Mouse (Mus musculus): ENCODE measurements around the gene Zfp367.

Zfp367 gene

DNA sequence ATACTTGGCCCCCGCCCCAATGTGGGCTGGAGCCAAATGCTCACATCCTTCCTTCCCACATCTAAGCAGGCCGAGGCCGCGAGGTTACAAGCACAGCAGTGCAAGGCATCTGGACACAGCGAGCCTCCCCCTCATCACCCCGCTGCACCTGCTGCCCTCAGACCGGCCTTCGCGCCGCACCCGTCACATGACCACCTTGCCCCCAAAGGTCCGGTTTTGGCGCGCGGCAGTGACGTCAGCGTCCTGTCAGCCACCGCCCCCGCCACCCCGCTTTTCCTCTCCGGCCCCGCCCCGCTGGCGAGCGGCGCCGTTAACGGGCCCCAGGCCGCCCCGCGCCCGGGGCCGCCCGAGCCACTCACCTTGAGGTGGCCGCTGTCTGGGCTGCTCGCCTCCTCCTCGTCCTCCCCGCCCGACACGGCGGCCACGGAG lies 747 bp downstream of the Zfp367 start:
- no peak for TF ChIP-seq CTCF (conservative IDR thresholded peaks at IDR 0.05; ENCODE audit: low read length)
- TF ChIP-seq POU5F1 (IDR thresholded peaks at IDR 0.05; ENCODE audit: borderline replicate concordance, low read length) = no peak
- TF ChIP-seq NANOG (IDR thresholded peaks at IDR 0.05; ENCODE audit: borderline replicate concordance, low read length) = no peak
- H3K4me3 ChIP-seq (replicated peaks; ENCODE audit: low read length) = peak overlapping the region; percentile 99
- H3K36me3 ChIP-seq (ENCODE audit: insufficient read depth, low read length) = peaks cover 17% of the 10 kb centered on the region
- H3K9me3 ChIP-seq (ENCODE audit: low read length) = no peaks in the 10 kb centered on the region
- no peaks in the 10 kb centered on the region for H3K27me3 ChIP-seq (ENCODE audit: insufficient read depth, low read length)
- H3K4me1 ChIP-seq (replicated peaks; ENCODE audit: low read depth, low read length) = peaks cover 69% of the 10 kb centered on the region

DNA sequence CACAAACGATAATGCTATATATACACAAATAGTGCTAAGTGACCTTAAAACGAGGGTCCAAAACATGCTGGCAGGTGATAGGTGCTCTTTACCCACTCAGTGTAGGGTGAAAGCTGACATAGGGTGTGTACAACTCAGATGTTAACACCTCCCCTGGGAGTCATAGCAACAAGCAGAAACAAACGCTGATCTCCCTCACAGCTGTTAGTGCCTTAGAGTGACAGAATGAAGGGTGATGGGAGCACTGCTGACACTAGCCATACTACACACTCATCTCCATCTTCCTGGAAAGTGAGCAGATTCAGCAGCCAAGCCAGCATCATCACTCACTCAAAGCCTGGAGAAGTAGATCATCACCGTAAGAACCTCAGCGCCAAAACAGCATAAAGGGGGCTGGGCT lies 2.9 kb downstream of the Zfp367 start:
- H3K27me3 ChIP-seq (ENCODE audit: insufficient read depth, low read length) = no peaks in the 10 kb centered on the region
- peak overlapping the region; percentile 99 for H3K4me3 ChIP-seq (replicated peaks; ENCODE audit: low read length)
- TF ChIP-seq CTCF (conservative IDR thresholded peaks at IDR 0.05; ENCODE audit: low read length) (no peak), POU5F1 (IDR thresholded peaks at IDR 0.05; ENCODE audit: borderline replicate concordance, low read length) (no peak), NANOG (IDR thresholded peaks at IDR 0.05; ENCODE audit: borderline replicate concordance, low read length) (no peak)
- H3K9me3 ChIP-seq (ENCODE audit: low read length) = no peaks in the 10 kb centered on the region
- H3K4me1 ChIP-seq (replicated peaks; ENCODE audit: low read depth, low read length) = peaks cover 66% of the 10 kb centered on the region
- H3K36me3 ChIP-seq (ENCODE audit: insufficient read depth, low read length) = peaks cover 27% of the 10 kb centered on the region

GRCm38 (mm10) chr13:64129616-64130375 lies 23.2 kb downstream of the Zfp367 start:
- Histone ChIP-seq H3K4me1 (replicated peaks; ENCODE audit: low read depth, low read length) (peaks cover 34% of the 10 kb centered on the region), H3K36me3 (ENCODE audit: insufficient read depth, low read length) (peaks cover 37% of the 10 kb centered on the region), H3K9me3 (ENCODE audit: low read length) (no peaks in the 10 kb centered on the region), H3K4me3 (replicated peaks; ENCODE audit: low read length) (peak overlapping the region; percentile 82), H3K27me3 (ENCODE audit: insufficient read depth, low read length) (no peaks in the 10 kb centered on the region)
- TF ChIP-seq POU5F1 (IDR thresholded peaks at IDR 0.05; ENCODE audit: borderline replicate concordance, low read length) (no peak), CTCF (conservative IDR thresholded peaks at IDR 0.05; ENCODE audit: low read length) (no peak), NANOG (IDR thresholded peaks at IDR 0.05; ENCODE audit: borderline replicate concordance, low read length) (no peak)

DNA sequence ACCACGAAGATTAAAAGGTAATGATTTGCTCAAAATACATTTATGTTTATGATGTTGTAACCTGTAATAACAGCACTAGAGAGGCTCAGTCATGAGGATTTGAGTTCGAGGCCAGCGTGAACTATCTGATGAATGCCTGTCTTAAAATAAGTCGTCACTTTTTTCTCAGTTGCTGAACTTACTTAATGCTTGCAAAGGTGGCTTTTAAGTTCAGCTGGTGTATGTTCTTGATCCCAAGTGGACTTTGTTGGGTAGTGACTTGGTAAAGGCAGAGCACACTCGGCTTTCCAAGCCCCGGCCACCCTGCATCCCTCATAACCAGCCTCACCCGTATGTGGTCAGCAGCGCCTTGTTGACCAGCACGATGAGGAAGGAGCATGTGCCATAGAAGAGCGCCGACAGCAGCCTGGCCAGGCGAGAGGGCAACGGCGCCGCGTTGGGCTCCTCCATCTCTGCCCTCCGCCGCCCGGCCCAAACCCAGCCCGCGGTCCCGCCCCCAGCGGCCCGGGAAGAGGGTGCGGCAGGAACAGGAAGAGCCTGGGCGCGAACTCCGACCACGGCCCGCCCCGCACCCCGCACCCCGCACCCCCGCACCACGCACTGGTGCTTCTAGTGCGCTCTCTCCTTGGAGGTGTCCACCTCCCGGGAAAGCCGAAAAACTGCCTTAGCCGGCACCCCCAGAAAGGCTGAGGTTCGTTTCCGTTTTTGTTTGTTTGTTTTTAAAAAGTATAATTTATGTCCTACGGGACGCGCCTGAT lies 24.0 kb downstream of the Zfp367 start, which contains the start of gene Slc35d2:
TSS of gene Slc35d2 (minus strand) at position 511 of the 758 bp plus-strand sequence.
- TF ChIP-seq POU5F1 (IDR thresholded peaks at IDR 0.05; ENCODE audit: borderline replicate concordance, low read length) (no peak), CTCF (conservative IDR thresholded peaks at IDR 0.05; ENCODE audit: low read length) (no peak), NANOG (IDR thresholded peaks at IDR 0.05; ENCODE audit: borderline replicate concordance, low read length) (no peak)
- peak within 1 kb of the TSS; percentile 82 for H3K4me3 ChIP-seq (replicated peaks; ENCODE audit: low read length)
- H3K4me1 ChIP-seq (replicated peaks; ENCODE audit: low read depth, low read length) = peaks cover 34% of the 10 kb centered on the region
- peaks cover 29% of the 10 kb centered on the region for H3K36me3 ChIP-seq (ENCODE audit: insufficient read depth, low read length)
- no peaks in the 10 kb centered on the region for H3K27me3 ChIP-seq (ENCODE audit: insufficient read depth, low read length)
- H3K9me3 ChIP-seq (ENCODE audit: low read length) = no peaks in the 10 kb centered on the region

DNA sequence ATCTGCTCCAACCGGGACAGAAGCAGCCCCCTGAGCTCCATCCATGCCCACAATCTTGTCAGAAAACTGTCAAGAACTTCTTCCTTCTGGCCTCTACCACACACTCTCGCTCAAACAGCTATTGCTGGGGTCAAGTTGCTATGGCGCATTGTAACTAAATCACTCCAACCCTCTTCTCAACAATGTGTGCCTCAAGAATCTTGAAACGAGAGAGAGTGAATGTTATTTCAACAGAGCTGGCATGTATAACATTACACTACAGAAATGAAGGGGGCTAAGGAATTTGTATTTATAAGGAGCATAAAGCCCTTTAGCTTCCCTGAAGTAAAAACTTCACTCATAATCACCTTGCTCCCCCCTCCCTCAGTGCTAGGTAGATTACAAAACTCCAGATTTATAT lies 26.7 kb downstream of the Zfp367 start:
- no peaks in the 10 kb centered on the region for H3K27me3 ChIP-seq (ENCODE audit: insufficient read depth, low read length)
- H3K4me3 ChIP-seq (replicated peaks; ENCODE audit: low read length) = no peak overlapping the region
- H3K9me3 ChIP-seq (ENCODE audit: low read length) = no peaks in the 10 kb centered on the region
- peaks cover 27% of the 10 kb centered on the region for H3K4me1 ChIP-seq (replicated peaks; ENCODE audit: low read depth, low read length)
- H3K36me3 ChIP-seq (ENCODE audit: insufficient read depth, low read length) = peaks cover 8% of the 10 kb centered on the region
- no peak for TF ChIP-seq NANOG (IDR thresholded peaks at IDR 0.05; ENCODE audit: borderline replicate concordance, low read length)
- no peak for TF ChIP-seq POU5F1 (IDR thresholded peaks at IDR 0.05; ENCODE audit: borderline replicate concordance, low read length)
- no peak for TF ChIP-seq CTCF (conservative IDR thresholded peaks at IDR 0.05; ENCODE audit: low read length)

GRCm38 (mm10) chr13:64124886-64125285 lies 28.1 kb downstream of the Zfp367 start:
- peaks cover 18% of the 10 kb centered on the region for H3K4me1 ChIP-seq (replicated peaks; ENCODE audit: low read depth, low read length)
- peaks cover 1% of the 10 kb centered on the region; the same call in 1 of the 2 replicates for H3K36me3 ChIP-seq (ENCODE audit: insufficient read depth, low read length)
- TF ChIP-seq POU5F1 (IDR thresholded peaks at IDR 0.05; ENCODE audit: borderline replicate concordance, low read length) = no peak
- TF ChIP-seq CTCF (conservative IDR thresholded peaks at IDR 0.05; ENCODE audit: low read length) = no peak
- TF ChIP-seq NANOG (IDR thresholded peaks at IDR 0.05; ENCODE audit: borderline replicate concordance, low read length) = no peak
- H3K9me3 ChIP-seq (ENCODE audit: low read length) = no peaks in the 10 kb centered on the region
- no peak overlapping the region for H3K4me3 ChIP-seq (replicated peaks; ENCODE audit: low read length)
- no peaks in the 10 kb centered on the region for H3K27me3 ChIP-seq (ENCODE audit: insufficient read depth, low read length)

- H3K4me1 ChIP-seq (replicated peaks; ENCODE audit: low read depth, low read length) = peaks cover 10% of the 10 kb centered on the region
These were observed 29.4 kb downstream of the Zfp367 start for GRCm38 (mm10) chr13:64123491-64124188.

DNA sequence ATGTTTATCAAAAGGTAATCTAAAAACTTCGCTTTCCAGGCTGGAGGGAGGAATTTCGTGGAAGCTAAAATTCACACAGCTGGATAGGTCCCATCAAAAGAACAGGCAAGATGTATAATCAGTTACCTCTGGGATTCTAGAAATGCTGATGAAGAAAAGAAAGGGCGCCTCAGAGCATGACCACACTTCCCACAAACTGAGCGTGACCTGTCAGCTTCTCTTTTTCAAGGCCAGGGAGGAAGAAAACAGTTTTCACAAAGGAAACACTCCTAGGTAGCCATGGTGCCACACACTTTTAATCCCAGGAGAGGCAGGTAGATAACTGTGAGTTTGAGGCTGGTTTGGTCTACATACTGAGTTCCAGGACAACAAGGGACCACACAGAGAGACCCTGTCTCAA lies 32.2 kb downstream of the Zfp367 start:
- Histone ChIP-seq H3K4me1 (replicated peaks; ENCODE audit: low read depth, low read length) (peaks cover 12% of the 10 kb centered on the region), H3K4me3 (replicated peaks; ENCODE audit: low read length) (no peak overlapping the region), H3K27me3 (ENCODE audit: insufficient read depth, low read length) (no peaks in the 10 kb centered on the region), H3K9me3 (ENCODE audit: low read length) (no peaks in the 10 kb centered on the region), H3K36me3 (ENCODE audit: insufficient read depth, low read length) (no peaks in the 10 kb centered on the region)
- no peak for TF ChIP-seq POU5F1 (IDR thresholded peaks at IDR 0.05; ENCODE audit: borderline replicate concordance, low read length)
- TF ChIP-seq NANOG (IDR thresholded peaks at IDR 0.05; ENCODE audit: borderline replicate concordance, low read length) = no peak
- no peak for TF ChIP-seq CTCF (conservative IDR thresholded peaks at IDR 0.05; ENCODE audit: low read length)

More at GRCm38 (mm10) chr13:64123491-64124188, 29.4 kb downstream of the Zfp367 start:
- Histone ChIP-seq H3K4me3 (replicated peaks; ENCODE audit: low read length) (no peak overlapping the region), H3K27me3 (ENCODE audit: insufficient read depth, low read length) (no peaks in the 10 kb centered on the region), H3K9me3 (ENCODE audit: low read length) (no peaks in the 10 kb centered on the region), H3K36me3 (ENCODE audit: insufficient read depth, low read length) (no peaks in the 10 kb centered on the region)
- TF ChIP-seq CTCF (conservative IDR thresholded peaks at IDR 0.05; ENCODE audit: low read length) (no peak), NANOG (IDR thresholded peaks at IDR 0.05; ENCODE audit: borderline replicate concordance, low read length) (no peak), POU5F1 (IDR thresholded peaks at IDR 0.05; ENCODE audit: borderline replicate concordance, low read length) (no peak)

Data from E14TG2a.4 (cell line).